Mouse (Mus musculus) T-cell, adult 2 months (primary cell): ENCODE data around the gene Atf6.

Source experiments
- DNase-seq: peaks from one replicate; pipeline ENCODE4 v3.0.0; 2022; ENCODE audit warnings: low spot score

The Atf6 gene

GRCm38 (mm10) chr1:170704911-170705594 is 162.5 kb downstream of the Atf6 start:
- DNase-seq, result no peak

DNA sequence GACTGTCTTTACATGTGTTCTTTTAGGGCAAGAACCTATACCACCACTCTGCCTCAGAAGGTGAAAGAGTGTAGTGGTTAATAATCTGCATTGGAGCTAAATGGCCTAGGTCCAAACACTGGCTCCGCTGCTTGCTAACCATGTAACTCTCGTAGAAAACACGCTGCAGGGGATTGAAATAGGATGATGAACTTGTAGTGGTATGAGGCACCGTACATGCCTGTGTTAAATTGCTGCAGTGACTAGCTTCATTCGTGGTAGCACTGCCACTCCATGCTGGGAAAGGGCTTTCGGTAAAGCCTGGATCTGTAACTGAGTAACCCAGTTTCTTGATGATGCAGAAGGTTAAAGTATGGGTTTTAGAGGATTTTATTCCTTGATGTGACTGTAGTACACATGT is 163.5 kb downstream of the Atf6 start:
- DNase-seq, result no peak

DNA sequence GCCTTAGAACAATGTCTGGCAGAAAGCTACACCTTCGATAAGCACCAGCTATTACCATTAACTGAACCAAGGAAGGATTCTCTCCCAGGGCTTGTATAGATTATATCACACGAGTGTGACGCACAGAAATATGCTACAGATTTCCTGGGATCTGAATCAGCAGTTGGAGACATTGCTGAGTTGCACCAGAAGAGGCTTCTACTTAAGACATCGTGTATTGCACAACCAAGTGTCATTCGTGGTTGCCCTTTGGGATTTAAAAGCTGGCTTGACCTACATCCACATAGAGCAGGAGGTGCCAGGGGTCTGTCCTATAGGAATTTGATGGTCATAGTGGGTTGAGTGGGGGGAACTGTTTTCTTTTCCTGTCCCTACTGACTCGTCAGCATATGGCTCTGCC is 164.6 kb downstream of the Atf6 start:
- no peak for DNase-seq

DNA sequence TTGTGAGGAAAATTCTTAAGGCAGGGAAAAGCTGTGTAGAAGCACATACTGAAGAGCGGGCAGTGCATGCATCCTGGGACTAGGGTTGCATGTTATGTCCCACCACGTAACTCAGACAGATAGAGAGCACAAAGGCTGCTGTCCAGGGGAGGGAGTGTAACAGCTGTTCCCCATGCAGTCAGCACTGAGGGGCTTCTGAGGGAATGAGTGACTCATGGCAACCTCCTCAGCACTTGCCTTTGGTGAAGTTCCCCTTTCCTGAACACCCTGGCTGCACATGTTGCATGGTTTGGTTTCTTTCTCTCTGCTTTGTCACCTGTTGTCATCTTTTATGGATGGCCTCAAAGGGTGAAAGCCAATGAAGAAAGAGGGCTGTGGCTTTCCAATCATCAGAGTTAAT is 165.3 kb downstream of the Atf6 start:
- DNase-seq, result no peak

- no peak for DNase-seq
Measured at GRCm38 (mm10) chr1:170701582-170701981, 166.0 kb downstream of the Atf6 start.

DNA sequence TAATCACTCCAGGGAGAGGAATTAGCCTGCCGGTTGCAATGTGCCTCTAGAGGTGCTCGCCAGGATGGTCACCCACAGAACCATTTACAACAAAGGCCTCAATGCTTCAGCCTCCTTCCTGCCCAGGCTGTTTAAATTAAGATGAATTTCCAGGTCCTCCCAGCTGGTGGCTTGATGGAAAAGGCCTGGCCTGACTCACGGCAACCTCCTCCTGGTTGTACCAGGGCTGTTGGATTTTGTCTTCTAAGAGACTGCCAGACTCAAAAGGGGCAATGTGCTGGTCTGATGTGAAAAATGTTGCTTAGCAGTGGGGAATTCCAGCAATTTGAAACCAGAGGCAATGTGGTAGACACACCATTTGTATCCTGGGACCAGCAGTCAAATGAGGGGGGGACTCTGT is 166.4 kb downstream of the Atf6 start:
- no peak for DNase-seq

- DNase-seq, result no peak
Measured at GRCm38 (mm10) chr1:170700496-170701027, 167.0 kb downstream of the Atf6 start.

GRCm38 (mm10) chr1:170699553-170699952 is 168.0 kb downstream of the Atf6 start:
- no peak for DNase-seq

DNA sequence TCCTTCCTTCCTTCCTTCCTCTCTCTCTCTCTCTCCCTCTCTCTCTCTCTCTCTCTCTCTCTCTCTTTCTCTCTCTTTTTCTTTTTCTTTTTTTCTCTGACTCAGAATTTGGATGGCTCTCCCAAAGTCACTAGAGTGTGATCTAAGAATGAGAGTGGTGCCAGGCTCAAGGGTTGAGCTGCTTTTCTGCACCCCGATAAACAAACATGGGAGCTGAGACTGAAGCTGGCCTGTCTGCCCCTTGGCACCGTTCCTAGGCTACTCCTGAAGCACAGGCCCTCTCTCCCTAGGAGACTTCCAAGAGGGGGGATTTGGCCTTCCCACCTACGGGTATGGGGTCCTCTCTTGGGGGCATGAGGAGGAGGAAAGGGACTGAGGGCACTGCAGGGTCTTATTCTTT is 168.8 kb downstream of the Atf6 start:
- no peak for DNase-seq

- DNase-seq, result no peak
Measured at GRCm38 (mm10) chr1:170697771-170698356, 169.7 kb downstream of the Atf6 start.

DNA sequence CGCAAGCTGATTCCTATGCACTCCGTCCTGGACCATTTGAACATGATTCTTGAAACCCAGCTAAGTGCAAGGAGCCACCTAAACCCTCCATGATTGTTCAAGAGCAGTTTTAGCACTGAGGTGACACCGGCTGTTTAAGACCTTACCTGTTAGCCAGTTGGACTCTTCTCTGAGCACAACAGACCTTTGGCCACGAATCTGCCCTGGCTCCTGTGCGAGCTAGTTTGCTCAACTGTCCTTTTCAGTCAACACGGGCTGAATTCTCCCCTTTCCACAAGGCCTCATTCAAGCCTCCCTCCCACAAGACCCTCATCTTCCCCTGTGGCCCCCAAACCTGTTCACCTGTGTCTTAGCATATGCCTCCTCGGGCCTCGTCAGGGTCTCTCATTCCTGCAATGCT is 170.6 kb downstream of the Atf6 start:
- no peak for DNase-seq

- DNase-seq, result no peak
Measured at GRCm38 (mm10) chr1:170695326-170695725, 172.2 kb downstream of the Atf6 start.

DNA sequence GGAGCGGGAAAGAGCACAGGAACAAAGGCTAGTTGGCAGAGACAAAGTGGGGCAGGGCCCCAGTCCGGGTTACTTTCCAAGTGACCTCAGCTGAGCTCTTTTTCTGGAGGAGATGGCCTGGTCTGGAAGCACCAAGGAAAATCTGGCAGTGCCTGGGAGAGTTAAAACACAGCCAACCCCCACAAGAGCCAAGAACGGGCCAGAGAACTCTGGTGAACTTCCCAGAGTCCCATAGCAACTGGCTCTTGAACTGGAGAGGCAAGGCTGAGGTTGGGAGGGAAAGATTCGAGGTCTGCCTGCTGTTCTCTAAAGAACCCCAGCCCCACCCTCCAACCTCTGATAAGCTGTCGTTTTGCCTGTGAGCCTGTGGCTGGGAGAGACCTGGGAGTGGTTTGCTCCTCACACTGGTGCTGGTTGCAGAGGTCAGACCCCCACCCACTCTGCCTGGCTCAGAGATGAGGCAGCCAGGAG is 172.7 kb downstream of the Atf6 start:
- no peak for DNase-seq

- no peak for DNase-seq
Measured at GRCm38 (mm10) chr1:170691301-170691700, 176.3 kb downstream of the Atf6 start.

DNA sequence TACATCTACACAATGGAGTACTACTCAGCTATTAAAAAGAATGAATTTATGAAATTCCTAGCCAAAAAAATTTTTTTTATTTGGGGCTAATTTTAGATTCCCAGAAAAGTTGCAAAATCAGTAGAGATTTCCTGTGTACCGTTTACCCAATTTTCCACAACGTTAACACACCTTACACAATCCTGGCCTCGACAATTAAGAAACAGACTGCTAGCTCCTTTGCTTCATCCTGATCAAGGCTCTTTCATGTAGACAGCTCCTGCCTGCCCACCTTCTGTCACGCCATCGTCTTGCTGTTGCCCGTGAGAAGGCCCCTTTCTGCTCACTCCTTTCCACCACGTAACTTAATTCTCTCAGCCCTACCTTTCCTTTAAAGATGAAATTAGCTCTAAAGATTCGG is 177.8 kb downstream of the Atf6 start:
- no peak for DNase-seq

- DNase-seq, result no peak
Measured at GRCm38 (mm10) chr1:170683863-170684262, 183.7 kb downstream of the Atf6 start.

- no peak for DNase-seq
Measured at GRCm38 (mm10) chr1:170679624-170680023, 187.9 kb downstream of the Atf6 start.

DNA sequence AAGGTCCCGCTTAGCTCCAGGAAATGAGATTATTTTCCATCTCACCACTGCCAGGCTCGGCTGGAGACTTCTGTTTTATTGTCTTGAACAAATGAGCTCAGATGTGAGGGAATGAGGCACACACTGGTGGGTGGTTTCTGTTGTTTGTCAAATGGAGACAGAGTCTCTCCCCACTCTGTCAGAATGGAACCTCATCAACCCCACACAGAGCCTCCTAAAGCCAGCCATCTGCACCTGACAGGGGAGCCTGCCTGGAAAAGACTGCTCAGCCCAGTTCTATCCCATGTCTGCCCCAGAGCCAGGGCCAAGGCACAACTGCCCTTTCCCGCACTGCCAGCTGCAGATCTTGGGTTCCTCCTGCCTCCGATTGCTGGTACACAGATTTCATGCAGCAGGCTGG is 188.7 kb downstream of the Atf6 start:
- DNase-seq, result no peak

- DNase-seq, result no peak
Measured at GRCm38 (mm10) chr1:170677681-170678080, 189.9 kb downstream of the Atf6 start.

- no peak for DNase-seq
Measured at GRCm38 (mm10) chr1:170674184-170674775, 193.3 kb downstream of the Atf6 start.

- no peak for DNase-seq
Measured at GRCm38 (mm10) chr1:170665200-170665599, 202.4 kb downstream of the Atf6 start.

- DNase-seq, result no peak
Measured at GRCm38 (mm10) chr1:170664620-170665185, 202.9 kb downstream of the Atf6 start.

DNA sequence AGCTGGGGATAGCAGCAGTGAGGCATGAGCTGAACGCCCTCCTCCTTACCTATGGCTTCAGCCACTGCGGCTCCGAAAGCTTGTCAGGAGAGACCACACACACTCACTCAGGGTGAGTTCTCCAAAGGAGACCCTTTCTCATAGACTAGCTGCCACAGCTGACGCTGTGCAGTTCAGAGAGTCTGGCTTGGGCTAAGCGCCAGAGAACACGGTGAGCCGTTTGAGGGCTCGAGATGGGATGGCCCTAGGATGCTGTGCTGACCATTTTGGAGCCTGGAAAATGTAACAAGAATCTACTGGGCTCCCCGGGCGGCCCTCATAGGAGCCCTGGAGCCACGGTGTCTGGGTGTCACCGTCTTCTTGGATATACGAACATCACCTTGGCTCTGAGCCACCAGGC is 208.3 kb downstream of the Atf6 start:
- DNase-seq, result no peak
